Mouse (Mus musculus): Measurements from ENCODE around the gene Zfp1. TPM values are rescaled to one million over a fixed set of nuclear protein-coding genes. Genes with fewer than 3 reads are reported as not detected.

Gene Zfp1
- total RNA-seq, 2 experiments from 2014 or later = 19.9 to 20.3 TPM

Small RNA genes within 50 kb of the gene (microRNA-seq; reads per million reads assigned to microRNA genes)
- 0 reads per million in 2 experiments for gene Mir7076

Other genes with a start within 250 kb of the Zfp1 start
- gene Fa2h, start 249.6 kb upstream of the Zfp1 start, total RNA-seq (2021) = 10 to 100 TPM; 13.0 to 20.0 TPM
- 10 to 100 TPM; 19.4 to 20.5 TPM for gene Wdr59, start 121.3 kb upstream of the Zfp1 start, total RNA-seq (2021)
- 100 to 1,000 TPM; 157 to 170 TPM for gene Znrf1, start 107.3 kb upstream of the Zfp1 start, total RNA-seq (2021)
- gene Ldhd, start 13.0 kb upstream of the Zfp1 start, total RNA-seq (2021) = 1 to 10 TPM; 3.2 to 5.4 TPM
- gene Ctrb1, start 47.6 kb downstream of the Zfp1 start, total RNA-seq (2021) = not detected
- 10 to 100 TPM; 47.5 to 53.7 TPM for gene Bcar1, start 100.4 kb downstream of the Zfp1 start, total RNA-seq (2021)
- 10 to 100 TPM; 79.4 to 83.6 TPM for gene Cfdp1, start 210.9 kb downstream of the Zfp1 start, total RNA-seq (2021)
- 1 to 10 TPM; 2.8 to 3.3 TPM for gene Tmem170, start 233.3 kb downstream of the Zfp1 start, total RNA-seq (2021)